Mouse (Mus musculus): ENCODE data around the gene Snapc4.

The Snapc4 gene

GRCm38 (mm10) chr2:26314281-26315071, 66.0 kb downstream of the Snapc4 start:
- DNase-seq (ENCODE audit: low read depth, low spot score), result no peak

- no peak for DNase-seq (ENCODE audit: low read depth, low spot score)
Observed at GRCm38 (mm10) chr2:26313394-26313793, 67.1 kb downstream of the Snapc4 start.

DNA sequence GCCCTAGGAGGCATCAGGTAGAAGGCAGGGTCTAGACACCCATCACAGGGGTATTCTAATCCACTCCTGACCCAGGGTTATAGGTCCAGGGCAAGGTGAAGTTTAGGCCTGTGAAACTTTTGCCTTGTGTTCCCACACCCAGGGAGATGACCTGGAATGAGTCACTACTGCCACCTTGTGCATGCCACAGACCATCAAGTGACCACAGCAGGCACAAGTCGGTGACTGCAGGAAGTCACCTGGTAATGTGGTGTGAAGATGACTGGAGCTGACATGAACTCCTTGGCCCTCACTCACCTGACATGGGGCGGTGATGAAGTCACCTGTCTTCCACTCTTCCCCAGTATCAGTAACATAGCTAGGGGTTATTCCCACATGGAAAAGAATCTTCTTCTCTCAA, 67.6 kb downstream of the Snapc4 start:
- no peak for DNase-seq (ENCODE audit: low read depth, low spot score)

All from ES-CJ7 (cell line).